Mouse (Mus musculus): Measurements from ENCODE around the gene Aen. TPM values are rescaled to one million over a fixed set of nuclear protein-coding genes. Genes with fewer than 3 reads are reported as not detected.
A peak's percentile ranks its signal among the peaks of the same experiment; 100 is the strongest.

Gene Aen
- total RNA-seq, 2 experiments from 2014 or later = 37.8 to 39.2 TPM

- DNase-seq = peak in 1 of 2 experiments; percentile 19
Observed at GRCm38 (mm10) chr7:78940971-78941370, 45.3 kb downstream of the Aen start.

GRCm38 (mm10) chr7:78942544-78942943, 46.9 kb downstream of the Aen start:
- no peak for DNase-seq

- no peak for DNase-seq
Observed at GRCm38 (mm10) chr7:78953886-78954572, 58.4 kb downstream of the Aen start.

GRCm38 (mm10) chr7:78954619-78955018, 59.0 kb downstream of the Aen start:
- no peak for DNase-seq

- no peak for DNase-seq
Observed at GRCm38 (mm10) chr7:78955086-78955485, 59.4 kb downstream of the Aen start.

- DNase-seq = peak in 1 of 2 experiments; percentile 14
Observed at GRCm38 (mm10) chr7:78958499-78959073, 62.9 kb downstream of the Aen start.

Small RNA genes within 50 kb of the gene (microRNA-seq; reads per million reads assigned to microRNA genes)
- 42.5 reads per million, percentile 42 among the genes with 10 or more reads in this experiment for gene Mir7-2

Other genes starting within 250 kb of the Aen start
- 10 to 100 TPM; 19.8 to 37.4 TPM for gene Ntrk3, start 157.8 kb upstream of the Aen start, total RNA-seq (2021)
- gene Mrps11, start 112.7 kb upstream of the Aen start, total RNA-seq (2021) = 100 to 1,000 TPM in 1 of 2 experiments, 10 to 100 TPM in 1; 95.7 to 122 TPM
- gene Mrpl46, start 112.3 kb upstream of the Aen start, total RNA-seq (2021) = 10 to 100 TPM; 37.2 to 41.0 TPM
- 10 to 100 TPM; 11.5 to 15.5 TPM for gene Det1, start 48.6 kb upstream of the Aen start, total RNA-seq (2021)
- 10 to 100 TPM in 1 of 2 experiments, 1 to 10 TPM in 1; 7.0 to 11.2 TPM for gene Isg20, start 17.6 kb downstream of the Aen start, total RNA-seq (2021)
- gene Acan, start 157.6 kb downstream of the Aen start, total RNA-seq (2021) = 10 to 100 TPM in 1 of 2 experiments, under 1 TPM in 1; 0.72 to 15.2 TPM
- gene Hapln3, start 235.2 kb downstream of the Aen start, total RNA-seq (2021) = 1 to 10 TPM; 1.0 to 2.0 TPM

Measured in adrenal gland, postnatal 36 days (tissue).